Mouse (Mus musculus): ENCODE measurements around the gene Acvr2b.

GRCm38 (mm10) chr9:119363229-119363628 lies 38.7 kb upstream of the Acvr2b start:
- TF ChIP-seq CTCF (IDR thresholded peaks at IDR 0.05; ENCODE audit: extremely low read depth, insufficient read depth, insufficient read length, insufficient replicate concordance), result no peak
- TF ChIP-seq POLR2A (IDR thresholded peaks at IDR 0.05; ENCODE audit: low read depth, low read length), result no peak

All from spleen, adult 2 months (tissue).